Mouse (Mus musculus) CH12F3 (cell line): Measurements from ENCODE around the gene Fam174a.

ENCODE experiments used
- in situ Hi-C: fragments of 300-500 bp; cut with MboI; formaldehyde crosslinking; loops from 2 replicates; pipeline ENCODE4 v1.14.3; 2020; ENCODE audit warnings: low sequenced_read_pairs

Gene Fam174a

GRCm38 (mm10) chr1:95313393-95314228 is at the start of gene Fam174a:
TSS of gene Fam174a (plus strand) at chr1:95313623.
- in situ Hi-C loops: no loop called here

GRCm38 (mm10) chr1:95263843-95264242 is 49.6 kb upstream of the Fam174a start:
- in situ Hi-C loops: no loop called here

- in situ Hi-C loops: no loop called here
These were observed 45.3 kb upstream of the Fam174a start for GRCm38 (mm10) chr1:95267950-95268724.

- in situ Hi-C loops: no loop called here
These were observed 40.1 kb upstream of the Fam174a start for GRCm38 (mm10) chr1:95273321-95273720.

- in situ Hi-C loops: no loop called here
These were observed 5.1 kb upstream of the Fam174a start for GRCm38 (mm10) chr1:95308324-95308723.

GRCm38 (mm10) chr1:95314229-95314555 is 769 bp downstream of the Fam174a start:
- in situ Hi-C loops: no loop called here

GRCm38 (mm10) chr1:95315981-95316380 is 2.6 kb downstream of the Fam174a start:
- in situ Hi-C loops: no loop called here

GRCm38 (mm10) chr1:95322219-95322618 is 8.8 kb downstream of the Fam174a start:
- in situ Hi-C loops: no loop called here

GRCm38 (mm10) chr1:95323004-95323403 is 9.6 kb downstream of the Fam174a start:
- in situ Hi-C loops: no loop called here

GRCm38 (mm10) chr1:95326856-95327255 is 13.4 kb downstream of the Fam174a start:
- in situ Hi-C loops: no loop called here

GRCm38 (mm10) chr1:95339618-95340017 is 26.2 kb downstream of the Fam174a start:
- in situ Hi-C loops: no loop called here

GRCm38 (mm10) chr1:95342242-95342641 is 28.8 kb downstream of the Fam174a start:
- in situ Hi-C loops: no loop called here

GRCm38 (mm10) chr1:95343585-95344485 is 30.4 kb downstream of the Fam174a start:
- in situ Hi-C loops: no loop called here

GRCm38 (mm10) chr1:95354146-95354545 is 40.7 kb downstream of the Fam174a start:
- in situ Hi-C loops: no loop called here

GRCm38 (mm10) chr1:95356904-95357303 is 43.5 kb downstream of the Fam174a start:
- in situ Hi-C loops: no loop called here

- in situ Hi-C loops: no loop called here
These were observed 50.3 kb downstream of the Fam174a start for GRCm38 (mm10) chr1:95363692-95364091.

- in situ Hi-C loops: no loop called here
These were observed 53.4 kb downstream of the Fam174a start for GRCm38 (mm10) chr1:95366616-95367373.

GRCm38 (mm10) chr1:95367748-95368147 is 54.3 kb downstream of the Fam174a start:
- in situ Hi-C loops: no loop called here

- in situ Hi-C loops: no loop called here
These were observed 62.0 kb downstream of the Fam174a start for GRCm38 (mm10) chr1:95375443-95375842.

GRCm38 (mm10) chr1:95381028-95381427 is 67.6 kb downstream of the Fam174a start:
- in situ Hi-C loops: no loop called here
